Mouse (Mus musculus): ENCODE data around the gene Zswim8.

GRCm38 (mm10) chr14:20667469-20667868 lies 39.9 kb upstream of the Zswim8 start:
- TF ChIP-seq NANOG (IDR thresholded peaks at IDR 0.05; ENCODE audit: borderline replicate concordance, low read length): no peak
- TF ChIP-seq CTCF (conservative IDR thresholded peaks at IDR 0.05; ENCODE audit: low read length): no peak

Measured in E14TG2a.4 (cell line).